Mouse (Mus musculus) neural tube, embryonic 13.5 days (tissue): ENCODE data around the gene Klhl12. TPM values are rescaled to one million over a fixed set of nuclear protein-coding genes. Genes with fewer than 3 reads are reported as not detected.

Experiments
- polyA plus RNA-seq: library from polyadenylated mRNA; unstranded; fragments of >200 nt; fragmentation: Nextera tagmentation; extraction: Ambion mirVana; gene quantifications from 2 replicates; pipeline ENCODE4 v1.2.1, GENCODE M21; 2015

The Klhl12 gene
- polyA plus RNA-seq, 1 experiment from 2014 or later = 31.4 TPM

Other genes with a start within 250 kb of the Klhl12 start
- 11.1 and 12.8 TPM in 2 replicates for gene Adora1, start 220.1 kb upstream of the Klhl12 start, polyA plus RNA-seq
- gene Myog, start 165.5 kb upstream of the Klhl12 start, polyA plus RNA-seq = 5.2 and 21.7 TPM in 2 replicates
- gene Ppfia4, start 122.6 kb upstream of the Klhl12 start, polyA plus RNA-seq = 10.9 and 11.7 TPM in 2 replicates
- 105 and 117 TPM in 2 replicates for gene Tmem183a, start 93.6 kb upstream of the Klhl12 start, polyA plus RNA-seq
- not detected in 2 replicates for gene 4933406M09Rik, start 69.6 kb upstream of the Klhl12 start, polyA plus RNA-seq
- 24.7 and 25.4 TPM in 2 replicates for gene Cyb5r1, start 50.0 kb upstream of the Klhl12 start, polyA plus RNA-seq
- gene Adipor1, start 40.2 kb upstream of the Klhl12 start, polyA plus RNA-seq = 79.7 and 84.0 TPM in 2 replicates
- 65.1 and 67.4 TPM in 2 replicates for gene Rabif, start 39.1 kb downstream of the Klhl12 start, polyA plus RNA-seq
- gene Mgat4e, start 94.2 kb downstream of the Klhl12 start, polyA plus RNA-seq = not detected in 2 replicates
- 90.2 and 98.9 TPM in 2 replicates for gene Kdm5b, start 104.6 kb downstream of the Klhl12 start, polyA plus RNA-seq
- gene Syt2, start 191.1 kb downstream of the Klhl12 start, polyA plus RNA-seq = 12.1 and 13.9 TPM in 2 replicates